13 mouse cellular contexts compared by ENCODE assay signal in genomic region chr16:8667814-8668213, GRCm38 (mm10). TPM values are rescaled to one million over a fixed set of nuclear protein-coding genes. Genes with fewer than 3 reads are reported as not detected.
DNase-seq lines count a peak whose midpoint lies in the region; ATAC-seq and TF ChIP-seq lines count a peak whose summit lies in the region.
"Had no signal": no experiment of that assay in that cellular context is flagged by ENCODE, and none has a peak within 500 bp of the region (broad histone marks: within the 10 kb centered on the region; RNA-seq: fewer than 3 reads in every experiment).

No protein-coding gene starts in this region.

- H3K4me3 ChIP-seq in embryonic facial prominence, embryonic 10.5 days: no peak overlapping the region
- H3K4me3 ChIP-seq in heart, postnatal 0 days (ENCODE audit: low read depth, low read length): no peak overlapping the region
- H3K4me3 ChIP-seq in midbrain, embryonic 15.5 days: no peak overlapping the region
- no peak overlapping the region for H3K4me3 ChIP-seq in kidney, embryonic 14.5 days (ENCODE audit: low read length)

- TF ChIP-seq EP300 in heart, postnatal 0 days (IDR thresholded peaks at IDR 0.05; ENCODE audit: low read depth): no peak

- H3K9me3 ChIP-seq in embryonic facial prominence, embryonic 10.5 days: no peaks in the 10 kb centered on the region
- no peaks in the 10 kb centered on the region for H3K9me3 ChIP-seq in heart, postnatal 0 days (replicated peaks; ENCODE audit: control insufficient read depth, low read length)
- no peaks in the 10 kb centered on the region for H3K9me3 ChIP-seq in midbrain, embryonic 15.5 days
- H3K9me3 ChIP-seq in kidney, embryonic 14.5 days (ENCODE audit: control insufficient read depth, low read length): no peaks in the 10 kb centered on the region

- no peak for ATAC-seq in heart, postnatal 0 days (ENCODE audit: insufficient read depth, low read depth)
- no peak for ATAC-seq in midbrain, embryonic 15.5 days (replicated peaks)
- no peak for ATAC-seq in kidney, embryonic 14.5 days (ENCODE audit: low FRiP score, low TSS enrichment)
- ATAC-seq: Patski had no signal

- peaks cover 3% of the 10 kb centered on the region for H3K27me3 ChIP-seq in embryonic facial prominence, embryonic 10.5 days (replicated peaks; ENCODE audit: low read depth, poor library complexity, severe bottlenecking)
- H3K27me3 ChIP-seq in heart, postnatal 0 days (ENCODE audit: control insufficient read depth, insufficient read depth, low read length): no peaks in the 10 kb centered on the region
- no peaks in the 10 kb centered on the region for H3K27me3 ChIP-seq in midbrain, embryonic 15.5 days (replicated peaks)
- no peaks in the 10 kb centered on the region for H3K27me3 ChIP-seq in kidney, embryonic 14.5 days (ENCODE audit: control insufficient read depth, insufficient read depth, low read length)
- H3K27me3 ChIP-seq: Patski had no signal

- 0 out of 2 replicates have a peak overlapping the region, but pooled peaks have one; percentile 10 for H3K9ac ChIP-seq in heart, postnatal 0 days (replicated peaks; ENCODE audit: low read depth, low read length)
- no peak overlapping the region for H3K9ac ChIP-seq in midbrain, embryonic 15.5 days
- no peak overlapping the region for H3K9ac ChIP-seq in kidney, embryonic 14.5 days (ENCODE audit: low read depth, low read length)

- peak; percentile 23 to 47 for DNase-seq in kidney, postnatal 4 days
- DNase-seq in kidney, adult 11 months: no peak
- DNase-seq in embryonic facial prominence, embryonic 10.5 days (ENCODE audit: low spot score): no peak
- no peak for DNase-seq in heart, postnatal 0 days (ENCODE audit: low spot score)
- DNase-seq in cerebellum, adult 18-20 months: no peak
- DNase-seq in cerebellum, adult 9-11 months: no peak
- DNase-seq: cerebellum, adult 8-10 months had no signal

- WGBS in embryonic facial prominence, embryonic 10.5 days: 70% methylated on average over 4 of the region's 4 CpGs
- WGBS in heart, postnatal 0 days: 58% methylated on average over 4 of the region's 4 CpGs
- WGBS in midbrain, embryonic 15.5 days: 79% methylated on average over 4 of the region's 4 CpGs
- 73% methylated on average over 4 of the region's 4 CpGs for WGBS in kidney, embryonic 14.5 days

- H3K4me1 ChIP-seq in embryonic facial prominence, embryonic 10.5 days: peaks cover 56% of the 10 kb centered on the region
- H3K4me1 ChIP-seq in heart, postnatal 0 days (ENCODE audit: control insufficient read depth, insufficient read depth): peaks cover 50% of the 10 kb centered on the region
- peaks cover 62% of the 10 kb centered on the region for H3K4me1 ChIP-seq in midbrain, embryonic 15.5 days
- H3K4me1 ChIP-seq in kidney, embryonic 14.5 days (ENCODE audit: control insufficient read depth, insufficient read depth, low read length): peaks cover 29% of the 10 kb centered on the region

- H3K36me3 ChIP-seq in embryonic facial prominence, embryonic 10.5 days (replicated peaks): peaks cover 63% of the 10 kb centered on the region
- 0 out of 2 replicates have a peak, but pooled peaks cover under 1% of the 10 kb centered on the region for H3K36me3 ChIP-seq in heart, postnatal 0 days (replicated peaks; ENCODE audit: control insufficient read depth, insufficient read depth, low read length)
- H3K36me3 ChIP-seq in midbrain, embryonic 15.5 days (replicated peaks): no peaks in the 10 kb centered on the region
- H3K36me3 ChIP-seq in kidney, embryonic 14.5 days (ENCODE audit: control insufficient read depth, insufficient read depth, low read length): peaks cover 4% of the 10 kb centered on the region; the same call in 1 of the 2 replicates

- peak overlapping the region; percentile 51 for H3K27ac ChIP-seq in embryonic facial prominence, embryonic 10.5 days (replicated peaks)
- H3K27ac ChIP-seq in heart, postnatal 0 days (ENCODE audit: low read depth): peak overlapping the region; percentile 81
- no peak overlapping the region for H3K27ac ChIP-seq in midbrain, embryonic 15.5 days
- H3K27ac ChIP-seq in kidney, embryonic 14.5 days (ENCODE audit: low read depth, low read length): no peak overlapping the region

- TF ChIP-seq CTCF in heart, postnatal 0 days (IDR thresholded peaks at IDR 0.05; ENCODE audit: low read depth): no peak

- peak overlapping the region; percentile 11; the same call in 1 of the 2 replicates for H3K4me2 ChIP-seq in heart, postnatal 0 days (ENCODE audit: low read depth, low read length)
- H3K4me2 ChIP-seq in midbrain, embryonic 15.5 days: 0 out of 2 replicates have a peak overlapping the region, but pooled peaks have one; percentile 95
- no peak overlapping the region for H3K4me2 ChIP-seq in kidney, embryonic 14.5 days (replicated peaks; ENCODE audit: low read depth, low read length)

RNA-seq across cellular contexts. Expression of gene Carhsp1, which starts 4.1 kb away (rescaled TPM):
- 168 and 176 TPM in 2 replicates for polyA plus RNA-seq in embryonic facial prominence, embryonic 10.5 days (2016; fragmentation: Nextera tagmentation; extraction: Ambion mirVana)
- 71.6 and 76.6 TPM in 2 replicates for total RNA-seq in heart, postnatal 0 days (2014; rRNA removed; ENCODE audit: low replicate concordance)
- 42.7 TPM in 2 replicates for polyA plus RNA-seq in heart, postnatal 0 days (2015; fragmentation: Nextera tagmentation; extraction: Ambion mirVana)
- 187 and 207 TPM in 2 replicates for polyA plus RNA-seq in midbrain, embryonic 15.5 days (2015; fragmentation: Nextera tagmentation; extraction: Ambion mirVana)
- polyA plus RNA-seq in kidney, embryonic 14.5 days (2014; fragmentation: Nextera tagmentation; extraction: Ambion mirVana): 23.1 and 45.2 TPM in 2 replicates

RNA-seq across cellular contexts. Expression of gene Gm5767, which starts 12.8 kb away (rescaled TPM):
- not detected in 2 replicates for polyA plus RNA-seq in embryonic facial prominence, embryonic 10.5 days (2016; fragmentation: Nextera tagmentation; extraction: Ambion mirVana)
- total RNA-seq in heart, postnatal 0 days (2014; rRNA removed; ENCODE audit: low replicate concordance): not detected in 2 replicates
- not detected in 2 replicates for polyA plus RNA-seq in heart, postnatal 0 days (2015; fragmentation: Nextera tagmentation; extraction: Ambion mirVana)
- 0.31 and 0.40 TPM in 2 replicates for polyA plus RNA-seq in midbrain, embryonic 15.5 days (2015; fragmentation: Nextera tagmentation; extraction: Ambion mirVana)
- not detected in 2 replicates for polyA plus RNA-seq in kidney, embryonic 14.5 days (2014; fragmentation: Nextera tagmentation; extraction: Ambion mirVana)
- total RNA-seq: gastrocnemius, adult 18-20 months; layer of hippocampus, adult 8-10 months had no signal
- polyA plus RNA-seq: Patski; stomach, embryonic 14.5 days had no signal

RNA-seq across cellular contexts. Expression of gene Tmem186, which starts 30.3 kb away (rescaled TPM):
- polyA plus RNA-seq in embryonic facial prominence, embryonic 10.5 days (2016; fragmentation: Nextera tagmentation; extraction: Ambion mirVana): 23.5 and 25.4 TPM in 2 replicates
- total RNA-seq in heart, postnatal 0 days (2014; rRNA removed; ENCODE audit: low replicate concordance): 14.3 and 21.8 TPM in 2 replicates
- polyA plus RNA-seq in heart, postnatal 0 days (2015; fragmentation: Nextera tagmentation; extraction: Ambion mirVana): 13.8 and 14.8 TPM in 2 replicates
- 25.3 and 25.7 TPM in 2 replicates for polyA plus RNA-seq in midbrain, embryonic 15.5 days (2015; fragmentation: Nextera tagmentation; extraction: Ambion mirVana)
- 11.0 and 13.7 TPM in 2 replicates for polyA plus RNA-seq in kidney, embryonic 14.5 days (2014; fragmentation: Nextera tagmentation; extraction: Ambion mirVana)

RNA-seq across cellular contexts. Expression of gene Pmm2, which starts 30.3 kb away (rescaled TPM):
- 54.1 and 58.7 TPM in 2 replicates for polyA plus RNA-seq in embryonic facial prominence, embryonic 10.5 days (2016; fragmentation: Nextera tagmentation; extraction: Ambion mirVana)
- 26.2 and 26.8 TPM in 2 replicates for total RNA-seq in heart, postnatal 0 days (2014; rRNA removed; ENCODE audit: low replicate concordance)
- 34.4 and 36.6 TPM in 2 replicates for polyA plus RNA-seq in heart, postnatal 0 days (2015; fragmentation: Nextera tagmentation; extraction: Ambion mirVana)
- 45.8 and 49.9 TPM in 2 replicates for polyA plus RNA-seq in midbrain, embryonic 15.5 days (2015; fragmentation: Nextera tagmentation; extraction: Ambion mirVana)
- 44.5 and 59.4 TPM in 2 replicates for polyA plus RNA-seq in kidney, embryonic 14.5 days (2014; fragmentation: Nextera tagmentation; extraction: Ambion mirVana)

Comparison
In these comparisons a context has a peak if more than half of its experiments do, and no peak if none do; other contexts are left out.
1. DNase-seq: peak in kidney, postnatal 4 days (2 of 2); none in kidney, adult 11 months (single experiment), embryonic facial prominence, embryonic 10.5 days (single experiment), heart, postnatal 0 days (single experiment), cerebellum, adult 18-20 months (0 of 2) and cerebellum, adult 9-11 months (single experiment).
2. H3K27ac ChIP-seq: peak in embryonic facial prominence, embryonic 10.5 days (single experiment) and heart, postnatal 0 days (single experiment); none in midbrain, embryonic 15.5 days (single experiment) and kidney, embryonic 14.5 days (single experiment).